8 mouse cellular contexts compared by ENCODE assay signal in genomic region chr11:115859143-115859945, GRCm38 (mm10). TPM values are rescaled to one million over a fixed set of nuclear protein-coding genes. Genes with fewer than 3 reads are reported as not detected.
DNase-seq lines count a peak whose midpoint lies in the region; ATAC-seq lines count a peak whose summit lies in the region.

No protein-coding gene starts in this region.

- H3K9ac ChIP-seq in intestine, embryonic 16.5 days (ENCODE audit: low read depth, low read length), result peak overlapping the region; percentile 75
- H3K9ac ChIP-seq in midbrain, embryonic 11.5 days (ENCODE audit: low read length), result no peak overlapping the region

- H3K4me3 ChIP-seq in intestine, embryonic 16.5 days (ENCODE audit: low read length), result peak overlapping the region; percentile 52
- H3K4me3 ChIP-seq in midbrain, embryonic 11.5 days (ENCODE audit: low read depth, low read length), result peak overlapping the region; percentile 22

- peaks cover 11% of the 10 kb centered on the region; the same call in 1 of the 2 replicates for H3K4me1 ChIP-seq in intestine, embryonic 16.5 days (ENCODE audit: control insufficient read depth, insufficient read depth, low read length)
- 0 out of 2 replicates have a peak, but pooled peaks cover 4% of the 10 kb centered on the region for H3K4me1 ChIP-seq in midbrain, embryonic 11.5 days (ENCODE audit: control insufficient read depth, insufficient read depth, low read length)

- peak; percentile 91 for DNase-seq in adrenal gland, adult 2 months
- DNase-seq in embryo, embryonic 11.5 days (ENCODE audit: low read depth, low spot score), result peak; percentile 80
- peak; percentile 87 to 92 for DNase-seq in gastrocnemius, postnatal 4 days (ENCODE audit: low spot score in 2 of 2)
- peak; percentile 60 for DNase-seq in left cerebral cortex, postnatal 36 days (ENCODE audit: low spot score in 2 of 2)
- peak; percentile 100 for DNase-seq in midbrain, embryonic 11.5 days (ENCODE audit: low spot score, missing footprints)
- DNase-seq in right cerebral cortex, postnatal 4 days, result peak; percentile 79
- DNase-seq in yolk sac, embryonic 10.5 days (ENCODE audit: low spot score), result peak; percentile 78

- peaks cover 5% of the 10 kb centered on the region; the same call in 1 of the 2 replicates for H3K36me3 ChIP-seq in intestine, embryonic 16.5 days (ENCODE audit: control insufficient read depth, insufficient read depth, low read length)
- no peaks in the 10 kb centered on the region; the same call in 1 of the 2 replicates for H3K36me3 ChIP-seq in midbrain, embryonic 11.5 days (ENCODE audit: control insufficient read depth, insufficient read depth, low read length)

- peak; percentile 89 for ATAC-seq in intestine, embryonic 16.5 days
- peak; percentile 92 for ATAC-seq in midbrain, embryonic 11.5 days (ENCODE audit: low FRiP score)

- H3K9me3 ChIP-seq in intestine, embryonic 16.5 days (ENCODE audit: control insufficient read depth, low read length), result no peaks in the 10 kb centered on the region
- no peaks in the 10 kb centered on the region for H3K9me3 ChIP-seq in midbrain, embryonic 11.5 days (ENCODE audit: control insufficient read depth, low read length)

- peaks cover 31% of the 10 kb centered on the region for H3K27me3 ChIP-seq in intestine, embryonic 16.5 days (replicated peaks; ENCODE audit: control insufficient read depth, insufficient read depth, low read length)
- peaks cover 36% of the 10 kb centered on the region for H3K27me3 ChIP-seq in midbrain, embryonic 11.5 days (ENCODE audit: control insufficient read depth, insufficient read depth, low read length)

- no peak overlapping the region for H3K27ac ChIP-seq in intestine, embryonic 16.5 days (ENCODE audit: low read length)
- H3K27ac ChIP-seq in midbrain, embryonic 11.5 days (ENCODE audit: low read depth, low read length), result no peak overlapping the region

- WGBS in intestine, embryonic 16.5 days, result 2% methylated on average over 75 of the region's 75 CpGs
- 2% methylated on average over 74 of the region's 75 CpGs for WGBS in midbrain, embryonic 11.5 days

- intact Hi-C loops in left cerebral cortex, postnatal 36 days (cut with DNase I), result no loop called here

- peak overlapping the region; percentile 89 for H3K4me2 ChIP-seq in intestine, embryonic 16.5 days (ENCODE audit: low read depth, low read length)
- H3K4me2 ChIP-seq in midbrain, embryonic 11.5 days, result peak overlapping the region; percentile 44

RNA-seq across cellular contexts. Expression of gene Myo15b, which starts 1.1 kb away (rescaled TPM):
- total RNA-seq in adrenal gland, adult 2 months (2021), result under 1 TPM in 1 of 2 experiments, not detected in 1; 0.35 TPM
- 0.13 and 0.47 TPM in 2 replicates for polyA plus RNA-seq in adrenal gland, adult 2 months (2012; rRNA removed)
- under 1 TPM; 0.37 to 0.60 TPM for total RNA-seq in gastrocnemius, postnatal 4 days (2021)
- polyA plus RNA-seq in intestine, embryonic 16.5 days (2015; fragmentation: Nextera tagmentation; extraction: Ambion mirVana), result 168 and 230 TPM in 2 replicates
- under 1 TPM; 0.34 to 0.52 TPM for total RNA-seq in left cerebral cortex, postnatal 36 days (2021)
- polyA plus RNA-seq in midbrain, embryonic 11.5 days (2014; fragmentation: Nextera tagmentation; extraction: Ambion mirVana), result not detected in 2 replicates

RNA-seq across cellular contexts. Expression of gene Llgl2, which starts 35.5 kb away (rescaled TPM):
- total RNA-seq in adrenal gland, adult 2 months (2021), result 10 to 100 TPM in 1 of 2 experiments, 1 to 10 TPM in 1; 7.6 to 13.1 TPM
- 24.4 and 29.5 TPM in 2 replicates for polyA plus RNA-seq in adrenal gland, adult 2 months (2012; rRNA removed)
- 10 to 100 TPM; 19.0 to 21.6 TPM for total RNA-seq in gastrocnemius, postnatal 4 days (2021)
- polyA plus RNA-seq in intestine, embryonic 16.5 days (2015; fragmentation: Nextera tagmentation; extraction: Ambion mirVana), result 102 and 107 TPM in 2 replicates
- total RNA-seq in left cerebral cortex, postnatal 36 days (2021), result 1 to 10 TPM; 2.6 to 3.9 TPM
- 2.4 and 2.5 TPM in 2 replicates for polyA plus RNA-seq in midbrain, embryonic 11.5 days (2014; fragmentation: Nextera tagmentation; extraction: Ambion mirVana)

RNA-seq across cellular contexts. Expression of gene Smim5, which starts 40.4 kb away (rescaled TPM):
- total RNA-seq in adrenal gland, adult 2 months (2021), result 1 to 10 TPM in 1 of 2 experiments, under 1 TPM in 1; 0.58 to 1.3 TPM
- 0.86 and 0.99 TPM in 2 replicates for polyA plus RNA-seq in adrenal gland, adult 2 months (2012; rRNA removed)
- total RNA-seq in gastrocnemius, postnatal 4 days (2021), result 10 to 100 TPM; 14.1 to 17.1 TPM
- polyA plus RNA-seq in intestine, embryonic 16.5 days (2015; fragmentation: Nextera tagmentation; extraction: Ambion mirVana), result 1.6 and 3.1 TPM in 2 replicates
- total RNA-seq in left cerebral cortex, postnatal 36 days (2021), result not detected
- polyA plus RNA-seq in midbrain, embryonic 11.5 days (2014; fragmentation: Nextera tagmentation; extraction: Ambion mirVana), result 0.27 and 0.59 TPM in 2 replicates

RNA-seq across cellular contexts. Expression of gene Tsen54, which starts 44.8 kb away (rescaled TPM):
- 10 to 100 TPM; 15.8 to 20.7 TPM for total RNA-seq in adrenal gland, adult 2 months (2021)
- 43.9 and 61.6 TPM in 2 replicates for polyA plus RNA-seq in adrenal gland, adult 2 months (2012; rRNA removed)
- total RNA-seq in gastrocnemius, postnatal 4 days (2021), result 10 to 100 TPM; 15.6 to 16.9 TPM
- 34.2 and 37.7 TPM in 2 replicates for polyA plus RNA-seq in intestine, embryonic 16.5 days (2015; fragmentation: Nextera tagmentation; extraction: Ambion mirVana)
- total RNA-seq in left cerebral cortex, postnatal 36 days (2021), result 10 to 100 TPM; 10.6 to 16.0 TPM
- 20.8 and 21.7 TPM in 2 replicates for polyA plus RNA-seq in midbrain, embryonic 11.5 days (2014; fragmentation: Nextera tagmentation; extraction: Ambion mirVana)

RNA-seq across cellular contexts. Expression of gene Caskin2, which starts 45.9 kb away (rescaled TPM):
- total RNA-seq in adrenal gland, adult 2 months (2021), result 10 to 100 TPM; 53.7 to 64.2 TPM
- polyA plus RNA-seq in adrenal gland, adult 2 months (2012; rRNA removed), result 110 and 114 TPM in 2 replicates
- total RNA-seq in gastrocnemius, postnatal 4 days (2021), result 10 to 100 TPM; 26.1 to 26.8 TPM
- polyA plus RNA-seq in intestine, embryonic 16.5 days (2015; fragmentation: Nextera tagmentation; extraction: Ambion mirVana), result 11.2 and 11.7 TPM in 2 replicates
- total RNA-seq in left cerebral cortex, postnatal 36 days (2021), result 10 to 100 TPM; 19.1 to 19.9 TPM
- polyA plus RNA-seq in midbrain, embryonic 11.5 days (2014; fragmentation: Nextera tagmentation; extraction: Ambion mirVana), result 10.4 and 11.7 TPM in 2 replicates

Comparison
In these comparisons a context has a peak if more than half of its experiments do, and no peak if none do; other contexts are left out.
1. RNA of gene Smim5, which starts 40.4 kb away (total RNA-seq): 14.1 to 17.1 TPM in gastrocnemius, postnatal 4 days; 0.58 to 1.3 TPM in adrenal gland, adult 2 months and not detected in left cerebral cortex, postnatal 36 days; every median in the first group is over 4 times any median in the second.
2. Peak in every context shown above with its lines, with median percentiles within 50 percentile points of each other: DNase-seq.